Mouse (Mus musculus): ENCODE data around the gene Eps8. TPM values are rescaled to one million over a fixed set of nuclear protein-coding genes. Genes with fewer than 3 reads are reported as not detected.

Eps8 gene
- total RNA-seq (2015; ENCODE audit: low replicate concordance) (4.2 and 9.7 TPM in 2 replicates), total RNA-seq (2017; ENCODE audit: low replicate concordance) (3.0 and 3.1 TPM in 2 replicates)

DNA sequence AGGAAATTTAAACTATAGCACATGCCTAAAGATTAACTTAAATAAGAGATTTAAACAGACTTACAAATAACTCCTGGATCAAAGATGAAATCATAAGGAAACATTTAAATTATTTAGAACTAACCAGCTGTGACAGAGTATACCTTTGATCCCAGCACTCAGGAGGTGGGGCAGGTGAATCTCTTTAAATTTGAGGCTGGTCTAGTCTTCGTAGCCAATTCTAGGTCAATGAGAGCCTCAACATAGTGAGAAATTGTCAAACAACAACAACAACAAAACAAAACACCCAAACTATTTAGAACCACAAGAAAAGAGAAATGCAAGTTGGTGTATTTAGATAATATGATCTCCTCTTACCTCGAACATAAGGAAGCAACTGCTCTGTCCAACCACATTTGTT lies at the start of gene Eps8:
Gene Eps8 (minus strand): TSS at position 101 of the 400 bp plus-strand sequence.
- no peak for ATAC-seq (replicated peaks; ENCODE audit: low FRiP score, poor library complexity, severe bottlenecking)

DNA sequence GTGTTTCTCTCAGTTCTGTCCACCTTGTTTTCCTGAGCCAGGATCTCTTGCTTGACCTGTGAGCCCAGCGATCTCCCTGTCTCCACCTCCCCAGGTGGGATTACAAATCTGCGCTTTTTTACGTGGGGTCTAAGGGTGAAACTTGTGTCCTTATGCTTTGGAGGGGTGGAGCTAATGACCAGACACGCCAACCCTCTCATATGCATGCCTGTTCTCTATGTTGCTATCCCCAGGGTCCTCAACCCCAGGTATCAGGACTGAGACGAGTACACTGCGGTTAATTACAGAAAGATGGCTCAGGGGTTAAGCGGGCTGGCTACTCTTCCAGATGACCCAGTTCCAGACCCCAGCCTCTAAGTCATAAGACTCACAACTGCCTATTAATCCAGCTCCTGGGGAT lies 48.8 kb upstream of the Eps8 start:
- no peak for ATAC-seq (replicated peaks; ENCODE audit: low FRiP score, poor library complexity, severe bottlenecking)

- no peak for ATAC-seq (replicated peaks; ENCODE audit: low FRiP score, poor library complexity, severe bottlenecking)
Observed at GRCm38 (mm10) chr6:137702918-137703317, 48.2 kb upstream of the Eps8 start.

DNA sequence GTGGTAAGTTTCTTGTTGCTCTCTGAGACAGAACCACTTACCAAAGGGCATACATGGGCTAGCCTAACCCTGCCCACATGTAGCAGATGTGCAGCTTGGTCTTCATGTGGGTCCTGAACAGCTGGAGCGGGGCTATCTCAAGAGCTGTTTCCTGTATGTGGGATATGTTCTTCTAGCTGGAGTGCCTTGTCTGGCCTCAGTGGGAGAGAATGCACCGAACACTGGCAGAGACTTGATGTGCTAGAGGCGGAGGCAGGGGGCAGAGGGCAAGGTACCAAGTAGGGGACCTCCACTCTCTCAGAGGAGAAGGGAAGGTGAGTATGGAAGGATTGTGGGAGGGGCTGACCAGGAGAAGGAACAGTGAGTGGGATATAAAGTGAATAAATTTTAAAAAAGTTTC lies 47.5 kb upstream of the Eps8 start:
- no peak for ATAC-seq (replicated peaks; ENCODE audit: low FRiP score, poor library complexity, severe bottlenecking)

DNA sequence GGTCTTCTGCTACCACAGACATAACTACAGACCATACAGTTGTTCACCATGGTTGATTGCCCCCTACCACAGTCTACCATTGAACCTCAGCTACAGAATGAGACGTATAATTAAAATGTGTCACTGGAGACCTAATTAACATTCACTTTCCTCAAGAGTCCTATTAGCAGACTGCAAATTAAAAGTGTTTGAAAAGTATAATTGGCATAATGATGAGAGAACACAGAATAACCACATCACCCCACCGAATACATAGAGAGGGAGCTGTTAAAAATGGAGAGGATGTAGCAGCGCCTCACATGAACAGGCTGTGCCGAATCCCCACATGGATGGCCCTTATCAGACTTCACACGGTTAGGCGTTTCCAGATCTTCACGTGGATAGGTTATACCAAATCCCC lies 44.8 kb upstream of the Eps8 start:
- ATAC-seq (replicated peaks; ENCODE audit: low FRiP score, poor library complexity, severe bottlenecking), result no peak

- no peak for ATAC-seq (replicated peaks; ENCODE audit: low FRiP score, poor library complexity, severe bottlenecking)
Observed at GRCm38 (mm10) chr6:137696445-137697204, 41.9 kb upstream of the Eps8 start.

- no peak for ATAC-seq (replicated peaks; ENCODE audit: low FRiP score, poor library complexity, severe bottlenecking)
Observed at GRCm38 (mm10) chr6:137695046-137695445, 40.4 kb upstream of the Eps8 start.

GRCm38 (mm10) chr6:137694310-137694709 lies 39.6 kb upstream of the Eps8 start:
- no peak for ATAC-seq (replicated peaks; ENCODE audit: low FRiP score, poor library complexity, severe bottlenecking)

DNA sequence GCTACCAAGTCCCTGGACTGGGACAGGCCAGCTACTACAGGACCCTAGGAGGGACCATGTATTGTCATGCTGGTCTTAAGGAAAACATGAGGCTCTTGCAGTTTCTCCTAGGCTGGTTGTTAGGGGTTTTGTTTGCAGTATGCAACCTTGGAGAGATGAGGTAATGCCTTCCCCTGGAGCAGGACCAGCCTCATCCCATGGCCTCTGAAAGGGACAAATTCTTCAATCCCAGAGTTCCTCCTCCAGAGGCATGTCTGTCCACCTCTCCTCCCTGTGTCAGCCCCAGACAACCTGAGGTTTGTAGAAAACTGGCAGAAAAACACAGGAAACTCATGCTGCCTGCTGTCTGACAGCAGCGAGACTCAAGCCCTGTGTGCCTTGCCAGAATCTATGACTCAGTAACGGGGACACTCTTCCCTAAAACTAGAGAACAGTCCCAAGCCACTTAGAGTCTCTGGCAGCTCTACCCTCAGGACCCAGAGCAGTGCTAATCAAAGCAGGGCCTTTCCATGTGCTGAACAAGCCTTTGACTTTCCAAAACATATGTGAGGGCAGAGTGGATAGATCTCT lies 36.0 kb upstream of the Eps8 start:
- ATAC-seq (replicated peaks; ENCODE audit: low FRiP score, poor library complexity, severe bottlenecking), result no peak

DNA sequence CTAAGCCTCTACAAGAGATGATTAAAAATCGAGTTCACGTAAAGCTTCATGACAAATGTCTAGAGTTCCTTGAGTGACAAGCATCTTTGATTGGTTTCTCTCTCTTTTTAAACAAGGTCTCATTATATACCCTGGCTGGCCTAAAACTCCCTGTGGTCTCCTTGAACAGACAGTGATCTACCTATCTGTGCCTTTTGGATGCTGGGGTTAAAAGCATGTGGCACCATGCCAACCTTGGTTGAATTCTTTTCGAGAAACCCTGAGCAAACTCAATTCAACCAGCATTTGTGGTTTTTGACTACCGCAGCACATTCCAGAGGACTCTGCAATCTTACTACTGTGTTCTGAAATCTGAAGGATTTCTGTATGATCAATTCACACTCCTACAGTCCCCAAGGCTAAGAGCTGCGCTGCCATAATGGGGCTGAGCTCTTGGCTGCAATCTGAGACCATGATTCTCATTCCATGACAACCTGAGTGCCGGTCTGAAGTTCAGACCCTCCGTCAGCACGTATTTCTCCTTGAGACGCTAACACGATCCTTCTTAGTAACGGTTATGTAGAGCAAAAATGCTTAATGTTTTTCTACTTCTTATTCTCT lies 33.9 kb upstream of the Eps8 start:
- no peak for ATAC-seq (replicated peaks; ENCODE audit: low FRiP score, poor library complexity, severe bottlenecking)

- ATAC-seq (replicated peaks; ENCODE audit: low FRiP score, poor library complexity, severe bottlenecking), result no peak
Observed at GRCm38 (mm10) chr6:137688079-137688478, 33.4 kb upstream of the Eps8 start.

GRCm38 (mm10) chr6:137687667-137688066 lies 33.0 kb upstream of the Eps8 start:
- ATAC-seq (replicated peaks; ENCODE audit: low FRiP score, poor library complexity, severe bottlenecking), result no peak

GRCm38 (mm10) chr6:137682629-137683028 lies 28.0 kb upstream of the Eps8 start:
- ATAC-seq (replicated peaks; ENCODE audit: low FRiP score, poor library complexity, severe bottlenecking), result no peak

- no peak for ATAC-seq (replicated peaks; ENCODE audit: low FRiP score, poor library complexity, severe bottlenecking)
Observed at GRCm38 (mm10) chr6:137681000-137681399, 26.3 kb upstream of the Eps8 start.

DNA sequence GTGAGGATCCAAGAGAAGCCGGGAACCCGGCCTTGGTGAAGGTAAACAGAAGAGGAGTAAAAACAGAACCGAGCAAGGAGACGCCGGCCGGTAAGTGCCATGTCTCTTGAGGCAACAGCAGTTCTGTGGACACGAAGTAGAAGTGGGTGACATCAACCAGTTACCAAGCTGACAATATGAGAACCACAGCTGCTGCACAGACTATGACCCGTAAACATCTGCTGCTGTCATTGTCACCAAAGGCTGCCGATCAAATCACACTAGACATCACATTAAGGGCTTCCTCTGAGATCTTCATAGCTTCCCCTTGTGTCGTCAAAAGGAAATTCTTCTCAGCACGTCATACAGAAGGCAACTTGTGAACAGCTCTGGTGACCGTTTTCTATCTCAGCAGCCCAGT lies 21.9 kb upstream of the Eps8 start:
- ATAC-seq (replicated peaks; ENCODE audit: low FRiP score, poor library complexity, severe bottlenecking), result no peak

DNA sequence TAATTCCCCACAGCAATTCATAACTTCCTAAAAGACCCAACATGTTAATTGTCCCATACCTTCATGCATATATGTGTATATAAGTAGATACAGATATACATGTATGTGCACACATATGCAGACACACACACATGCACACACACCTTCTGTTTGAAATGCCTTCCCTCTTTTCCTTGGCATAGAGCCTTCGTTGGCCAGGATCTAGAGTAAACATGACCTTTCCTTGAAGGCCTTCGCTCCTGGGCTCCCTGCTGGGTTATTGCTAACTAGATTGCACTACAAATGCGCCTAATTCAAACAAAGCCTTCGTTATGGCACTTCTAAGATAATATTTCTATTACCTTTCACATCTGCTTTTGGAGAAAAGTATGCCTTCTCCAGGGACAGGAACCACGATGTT lies 20.9 kb upstream of the Eps8 start:
- no peak for ATAC-seq (replicated peaks; ENCODE audit: low FRiP score, poor library complexity, severe bottlenecking)

DNA sequence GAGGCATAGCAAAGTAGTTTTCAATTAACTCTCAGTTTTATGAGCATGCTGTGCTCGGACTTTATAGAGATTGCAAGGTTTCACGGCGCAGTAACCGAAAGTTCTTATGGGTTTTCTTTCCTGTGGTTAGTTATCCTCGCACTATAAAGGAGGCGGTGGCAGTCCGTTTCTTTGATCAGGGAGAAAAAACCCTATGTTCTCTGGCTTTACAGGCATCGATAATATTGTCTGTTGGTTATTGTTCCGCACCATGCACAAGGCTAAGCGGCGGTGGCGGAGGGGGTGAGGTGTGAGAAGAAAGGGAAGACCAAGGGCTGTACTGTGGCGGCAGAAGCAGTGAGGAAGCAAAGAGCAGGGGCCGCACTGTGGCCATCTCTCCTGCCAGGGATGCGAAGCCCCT lies 18.6 kb upstream of the Eps8 start:
- ATAC-seq (replicated peaks; ENCODE audit: low FRiP score, poor library complexity, severe bottlenecking), result no peak

DNA sequence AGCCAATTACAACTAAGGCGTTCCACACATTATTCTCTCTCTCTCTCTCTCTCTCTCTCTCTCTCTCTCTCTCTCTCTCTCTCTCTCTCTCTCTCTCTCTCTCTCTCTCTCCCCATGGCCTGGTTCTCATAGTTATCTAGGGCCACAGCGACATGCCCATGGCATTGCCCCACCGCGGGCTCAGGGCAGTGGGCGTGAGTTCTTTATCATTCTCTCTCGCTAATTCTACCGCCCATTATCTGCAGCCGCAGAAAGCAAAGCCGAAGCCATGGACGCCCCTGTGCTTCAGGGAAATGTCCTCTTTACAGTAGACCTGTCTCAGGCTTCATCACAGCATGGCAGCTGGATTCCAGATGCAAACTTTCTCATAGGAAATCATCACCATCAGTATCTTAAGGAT lies 16.9 kb upstream of the Eps8 start:
- no peak for ATAC-seq (replicated peaks; ENCODE audit: low FRiP score, poor library complexity, severe bottlenecking)

DNA sequence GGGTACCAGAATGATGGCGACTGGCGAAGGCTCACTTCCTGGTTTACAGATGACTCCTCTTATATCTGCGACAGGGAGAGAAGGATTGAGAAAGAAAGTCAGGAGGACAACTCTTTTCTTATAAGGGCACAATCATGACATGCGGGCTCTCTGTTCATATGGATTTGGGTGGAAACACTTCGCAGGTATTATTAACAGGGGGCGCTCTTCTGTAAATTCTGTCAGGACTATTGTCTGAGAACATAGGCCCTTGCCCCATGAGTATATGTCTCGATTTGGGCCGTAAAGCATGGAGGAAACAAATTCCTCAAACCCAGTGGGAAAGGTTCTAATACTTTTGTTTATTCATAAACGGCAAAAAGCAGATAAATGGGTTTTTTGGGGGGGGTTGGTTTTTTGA lies 16.1 kb upstream of the Eps8 start:
- no peak for ATAC-seq (replicated peaks; ENCODE audit: low FRiP score, poor library complexity, severe bottlenecking)

- ATAC-seq (replicated peaks; ENCODE audit: low FRiP score, poor library complexity, severe bottlenecking), result no peak
Observed at GRCm38 (mm10) chr6:137669876-137670275, 15.2 kb upstream of the Eps8 start.

DNA sequence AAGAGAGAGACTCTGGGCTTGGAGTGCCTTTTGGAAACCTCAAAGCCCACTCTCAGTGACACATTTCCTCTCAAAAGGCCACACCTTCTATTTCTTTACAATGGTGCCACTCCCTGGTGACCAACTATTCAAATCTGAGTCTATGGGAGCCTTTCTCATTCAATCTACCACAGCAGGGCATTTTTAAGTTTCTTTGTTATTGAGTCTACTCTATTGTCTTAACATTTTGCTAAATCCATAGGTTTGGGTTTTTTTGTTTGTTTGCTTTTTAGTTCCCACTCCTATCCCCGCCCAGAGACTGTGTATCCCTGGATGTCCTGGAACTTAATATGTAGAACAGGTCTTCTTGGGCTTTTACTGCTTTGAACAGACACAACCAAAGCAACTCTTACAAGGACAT lies 14.8 kb upstream of the Eps8 start:
- ATAC-seq (replicated peaks; ENCODE audit: low FRiP score, poor library complexity, severe bottlenecking), result no peak

All from erythroid progenitor cell, adult 5-6 weeks (primary cell).